ENCODE assay signal across 11 mouse cellular contexts in genomic region chr15:78548336-78548665, GRCm38 (mm10). TPM values are rescaled to one million over a fixed set of nuclear protein-coding genes. Genes with fewer than 3 reads are reported as not detected.
DNase-seq lines count a peak whose midpoint lies in the region; ATAC-seq lines count a peak whose summit lies in the region.
"Had no signal": no experiment of that assay in that cellular context is flagged by ENCODE, and none has a peak within 500 bp of the region (broad histone marks: within the 10 kb centered on the region; RNA-seq: fewer than 3 reads in every experiment).

No protein-coding gene starts in this region.

- no peaks in the 10 kb centered on the region for H3K36me3 ChIP-seq in embryonic facial prominence, embryonic 11.5 days (replicated peaks; ENCODE audit: control insufficient read depth, insufficient read depth, low read depth, low read length)
- no peaks in the 10 kb centered on the region for H3K36me3 ChIP-seq in embryonic facial prominence, embryonic 10.5 days (replicated peaks)
- H3K36me3 ChIP-seq in neural tube, embryonic 11.5 days (ENCODE audit: control insufficient read depth, insufficient read depth, low read length): no peaks in the 10 kb centered on the region
- no peaks in the 10 kb centered on the region for H3K36me3 ChIP-seq in neural tube, embryonic 15.5 days
- no peaks in the 10 kb centered on the region for H3K36me3 ChIP-seq in intestine, embryonic 15.5 days
- H3K36me3 ChIP-seq: heart, embryonic 13.5 days had no signal

- no peaks in the 10 kb centered on the region for H3K9me3 ChIP-seq in embryonic facial prominence, embryonic 11.5 days (replicated peaks; ENCODE audit: control insufficient read depth, low read length)
- peaks cover 7% of the 10 kb centered on the region; the same call in 1 of the 2 replicates for H3K9me3 ChIP-seq in embryonic facial prominence, embryonic 10.5 days
- no peaks in the 10 kb centered on the region for H3K9me3 ChIP-seq in neural tube, embryonic 11.5 days (ENCODE audit: control insufficient read depth, low read length)
- H3K9me3 ChIP-seq in neural tube, embryonic 15.5 days (replicated peaks): no peaks in the 10 kb centered on the region
- no peaks in the 10 kb centered on the region for H3K9me3 ChIP-seq in intestine, embryonic 15.5 days

- no peak for DNase-seq in embryonic facial prominence, embryonic 11.5 days (ENCODE audit: low spot score)
- no peak for DNase-seq in embryonic facial prominence, embryonic 10.5 days (ENCODE audit: low spot score)
- DNase-seq in neural tube, embryonic 11.5 days (ENCODE audit: low spot score): peak; percentile 31
- DNase-seq in retina, postnatal 1 day: peak; percentile 39
- no peak for DNase-seq in cerebellum, postnatal 36 days

- ATAC-seq in embryonic facial prominence, embryonic 11.5 days (replicated peaks; ENCODE audit: insufficient number of reproducible peaks, low FRiP score, low TSS enrichment, low read depth): peak; percentile 68; the same call in 1 of the 2 replicates
- no peak for ATAC-seq in neural tube, embryonic 11.5 days (ENCODE audit: insufficient read depth, low FRiP score, low TSS enrichment)
- ATAC-seq in neural tube, embryonic 15.5 days (ENCODE audit: low FRiP score): no peak
- peak; percentile 64 for ATAC-seq in intestine, embryonic 15.5 days
- ATAC-seq in erythroblast, adult 5-6 weeks (replicated peaks; ENCODE audit: low FRiP score, poor library complexity, severe bottlenecking): no peak

- no peaks in the 10 kb centered on the region; the same call in 1 of the 2 replicates for H3K27me3 ChIP-seq in embryonic facial prominence, embryonic 11.5 days (ENCODE audit: control insufficient read depth, insufficient read depth, low read length)
- H3K27me3 ChIP-seq in embryonic facial prominence, embryonic 10.5 days (replicated peaks; ENCODE audit: low read depth, poor library complexity, severe bottlenecking): peaks cover 27% of the 10 kb centered on the region
- H3K27me3 ChIP-seq in neural tube, embryonic 11.5 days (ENCODE audit: control insufficient read depth, insufficient read depth, low read length): no peaks in the 10 kb centered on the region
- H3K27me3 ChIP-seq in neural tube, embryonic 15.5 days (replicated peaks): no peaks in the 10 kb centered on the region
- peaks cover 3% of the 10 kb centered on the region; the same call in 1 of the 2 replicates for H3K27me3 ChIP-seq in intestine, embryonic 15.5 days (replicated peaks)

- WGBS in embryonic facial prominence, embryonic 11.5 days: 24% methylated on average over 3 of the region's 3 CpGs
- WGBS in embryonic facial prominence, embryonic 10.5 days: 34% methylated on average over 3 of the region's 3 CpGs
- WGBS in neural tube, embryonic 11.5 days: 25% methylated on average over 3 of the region's 3 CpGs
- WGBS in neural tube, embryonic 15.5 days: 13% methylated on average over 3 of the region's 3 CpGs
- 38% methylated on average over 3 of the region's 3 CpGs for WGBS in intestine, embryonic 15.5 days

- H3K27ac ChIP-seq in embryonic facial prominence, embryonic 11.5 days (replicated peaks; ENCODE audit: low read depth, low read length): no peak overlapping the region
- H3K27ac ChIP-seq in embryonic facial prominence, embryonic 10.5 days (replicated peaks): no peak overlapping the region
- peak overlapping the region; percentile 39; the same call in 1 of the 2 replicates for H3K27ac ChIP-seq in neural tube, embryonic 11.5 days (ENCODE audit: low read depth, low read length)
- H3K27ac ChIP-seq in neural tube, embryonic 15.5 days (replicated peaks): no peak overlapping the region
- no peak overlapping the region for H3K27ac ChIP-seq in intestine, embryonic 15.5 days
- H3K27ac ChIP-seq: heart, embryonic 13.5 days had no signal

- no peak overlapping the region for H3K9ac ChIP-seq in embryonic facial prominence, embryonic 11.5 days (replicated peaks; ENCODE audit: low read length)
- no peak overlapping the region for H3K9ac ChIP-seq in neural tube, embryonic 11.5 days (ENCODE audit: low read length)
- H3K9ac ChIP-seq in neural tube, embryonic 15.5 days (replicated peaks): no peak overlapping the region
- H3K9ac ChIP-seq in intestine, embryonic 15.5 days: no peak overlapping the region

- no peak overlapping the region for H3K4me3 ChIP-seq in embryonic facial prominence, embryonic 11.5 days (ENCODE audit: low read depth, low read length)
- no peak overlapping the region for H3K4me3 ChIP-seq in embryonic facial prominence, embryonic 10.5 days
- no peak overlapping the region for H3K4me3 ChIP-seq in neural tube, embryonic 11.5 days (ENCODE audit: low read depth, low read length)
- no peak overlapping the region for H3K4me3 ChIP-seq in neural tube, embryonic 15.5 days (replicated peaks)
- H3K4me3 ChIP-seq in intestine, embryonic 15.5 days (replicated peaks): no peak overlapping the region
- H3K4me3 ChIP-seq: heart, embryonic 13.5 days had no signal

- H3K4me2 ChIP-seq in embryonic facial prominence, embryonic 11.5 days (ENCODE audit: low read depth, low read length): no peak overlapping the region
- H3K4me2 ChIP-seq in neural tube, embryonic 11.5 days (ENCODE audit: low read depth): no peak overlapping the region
- no peak overlapping the region for H3K4me2 ChIP-seq in neural tube, embryonic 15.5 days
- no peak overlapping the region for H3K4me2 ChIP-seq in intestine, embryonic 15.5 days (replicated peaks)
- H3K4me2 ChIP-seq: heart, embryonic 13.5 days had no signal

- no peaks in the 10 kb centered on the region for H3K4me1 ChIP-seq in embryonic facial prominence, embryonic 11.5 days (ENCODE audit: control insufficient read depth, insufficient read depth, low read length)
- peaks cover 31% of the 10 kb centered on the region for H3K4me1 ChIP-seq in embryonic facial prominence, embryonic 10.5 days
- peaks cover 6% of the 10 kb centered on the region; the same call in 1 of the 2 replicates for H3K4me1 ChIP-seq in neural tube, embryonic 11.5 days (ENCODE audit: control insufficient read depth, insufficient read depth, low read length)
- peaks cover 15% of the 10 kb centered on the region for H3K4me1 ChIP-seq in neural tube, embryonic 15.5 days
- H3K4me1 ChIP-seq in intestine, embryonic 15.5 days (replicated peaks): 0 out of 2 replicates have a peak, but pooled peaks cover 7% of the 10 kb centered on the region

RNA-seq across cellular contexts. Expression of gene Sstr3, which starts 3.8 kb away (rescaled TPM):
- not detected in 2 replicates for polyA plus RNA-seq in embryonic facial prominence, embryonic 11.5 days (2014; fragmentation: Nextera tagmentation; extraction: Ambion mirVana)
- not detected in 2 replicates for polyA plus RNA-seq in embryonic facial prominence, embryonic 10.5 days (2016; fragmentation: Nextera tagmentation; extraction: Ambion mirVana)
- 0.38 TPM in 1 of 2 replicates, not detected in the other for polyA plus RNA-seq in neural tube, embryonic 11.5 days (2014; fragmentation: Nextera tagmentation; extraction: Ambion mirVana)
- 0.50 and 0.57 TPM in 2 replicates for polyA plus RNA-seq in neural tube, embryonic 15.5 days (2015; fragmentation: Nextera tagmentation; extraction: Ambion mirVana)
- 0.23 and 0.24 TPM in 2 replicates for polyA plus RNA-seq in intestine, embryonic 15.5 days (2015; fragmentation: Nextera tagmentation; extraction: Ambion mirVana)
- total RNA-seq in erythroblast, adult 5-6 weeks (2015; ENCODE audit: low replicate concordance): not detected in 2 replicates
- total RNA-seq in erythroblast, adult 5-6 weeks (2017; ENCODE audit: low replicate concordance): not detected in 2 replicates
- total RNA-seq: neutrophil, adult 5-6 weeks had no signal
- polyA plus RNA-seq: heart, embryonic 13.5 days; liver, adult 2 months had no signal

RNA-seq across cellular contexts. Expression of gene C1qtnf6, which starts 17.1 kb away (rescaled TPM):
- 15.2 and 18.8 TPM in 2 replicates for polyA plus RNA-seq in embryonic facial prominence, embryonic 11.5 days (2014; fragmentation: Nextera tagmentation; extraction: Ambion mirVana)
- polyA plus RNA-seq in embryonic facial prominence, embryonic 10.5 days (2016; fragmentation: Nextera tagmentation; extraction: Ambion mirVana): 9.6 and 10.4 TPM in 2 replicates
- 11.8 and 12.8 TPM in 2 replicates for polyA plus RNA-seq in neural tube, embryonic 11.5 days (2014; fragmentation: Nextera tagmentation; extraction: Ambion mirVana)
- 7.7 and 12.9 TPM in 2 replicates for polyA plus RNA-seq in neural tube, embryonic 15.5 days (2015; fragmentation: Nextera tagmentation; extraction: Ambion mirVana)
- polyA plus RNA-seq in intestine, embryonic 15.5 days (2015; fragmentation: Nextera tagmentation; extraction: Ambion mirVana): 22.0 and 22.3 TPM in 2 replicates
- not detected in 2 replicates for total RNA-seq in erythroblast, adult 5-6 weeks (2015; ENCODE audit: low replicate concordance)
- 0.28 and 0.43 TPM in 2 replicates for total RNA-seq in erythroblast, adult 5-6 weeks (2017; ENCODE audit: low replicate concordance)

RNA-seq across cellular contexts. Expression of gene Rac2, which starts 24.3 kb away (rescaled TPM):
- polyA plus RNA-seq in embryonic facial prominence, embryonic 11.5 days (2014; fragmentation: Nextera tagmentation; extraction: Ambion mirVana): 4.5 and 9.2 TPM in 2 replicates
- polyA plus RNA-seq in embryonic facial prominence, embryonic 10.5 days (2016; fragmentation: Nextera tagmentation; extraction: Ambion mirVana): 5.0 and 7.7 TPM in 2 replicates
- 8.0 and 8.5 TPM in 2 replicates for polyA plus RNA-seq in neural tube, embryonic 11.5 days (2014; fragmentation: Nextera tagmentation; extraction: Ambion mirVana)
- polyA plus RNA-seq in neural tube, embryonic 15.5 days (2015; fragmentation: Nextera tagmentation; extraction: Ambion mirVana): 6.7 and 77.0 TPM in 2 replicates
- polyA plus RNA-seq in intestine, embryonic 15.5 days (2015; fragmentation: Nextera tagmentation; extraction: Ambion mirVana): 15.7 and 21.4 TPM in 2 replicates
- total RNA-seq in erythroblast, adult 5-6 weeks (2015; ENCODE audit: low replicate concordance): 142 and 153 TPM in 2 replicates
- total RNA-seq in erythroblast, adult 5-6 weeks (2017; ENCODE audit: low replicate concordance): 34.3 and 78.9 TPM in 2 replicates

RNA-seq across cellular contexts. Expression of gene Cyth4, which starts 48.5 kb away (rescaled TPM):
- 2.1 and 4.2 TPM in 2 replicates for polyA plus RNA-seq in embryonic facial prominence, embryonic 11.5 days (2014; fragmentation: Nextera tagmentation; extraction: Ambion mirVana)
- polyA plus RNA-seq in embryonic facial prominence, embryonic 10.5 days (2016; fragmentation: Nextera tagmentation; extraction: Ambion mirVana): 3.8 and 5.8 TPM in 2 replicates
- 1.6 and 2.4 TPM in 2 replicates for polyA plus RNA-seq in neural tube, embryonic 11.5 days (2014; fragmentation: Nextera tagmentation; extraction: Ambion mirVana)
- polyA plus RNA-seq in neural tube, embryonic 15.5 days (2015; fragmentation: Nextera tagmentation; extraction: Ambion mirVana): 7.3 and 13.2 TPM in 2 replicates
- polyA plus RNA-seq in intestine, embryonic 15.5 days (2015; fragmentation: Nextera tagmentation; extraction: Ambion mirVana): 8.0 and 8.2 TPM in 2 replicates
- total RNA-seq in erythroblast, adult 5-6 weeks (2015; ENCODE audit: low replicate concordance): 17.1 and 19.4 TPM in 2 replicates
- total RNA-seq in erythroblast, adult 5-6 weeks (2017; ENCODE audit: low replicate concordance): 18.1 and 20.1 TPM in 2 replicates

RNA-seq across cellular contexts. Expression of gene Il2rb, which starts 53.2 kb away (rescaled TPM):
- 0.17 TPM in 1 of 2 replicates, not detected in the other for polyA plus RNA-seq in embryonic facial prominence, embryonic 11.5 days (2014; fragmentation: Nextera tagmentation; extraction: Ambion mirVana)
- polyA plus RNA-seq in embryonic facial prominence, embryonic 10.5 days (2016; fragmentation: Nextera tagmentation; extraction: Ambion mirVana): 0.09 TPM in 1 of 2 replicates, not detected in the other
- polyA plus RNA-seq in neural tube, embryonic 11.5 days (2014; fragmentation: Nextera tagmentation; extraction: Ambion mirVana): not detected in 2 replicates
- polyA plus RNA-seq in neural tube, embryonic 15.5 days (2015; fragmentation: Nextera tagmentation; extraction: Ambion mirVana): 0.12 and 2.8 TPM in 2 replicates
- 1.2 and 1.4 TPM in 2 replicates for polyA plus RNA-seq in intestine, embryonic 15.5 days (2015; fragmentation: Nextera tagmentation; extraction: Ambion mirVana)
- 0.42 and 9.0 TPM in 2 replicates for total RNA-seq in erythroblast, adult 5-6 weeks (2015; ENCODE audit: low replicate concordance)
- total RNA-seq in erythroblast, adult 5-6 weeks (2017; ENCODE audit: low replicate concordance): 0.28 and 1.0 TPM in 2 replicates

Comparison
In these comparisons a context has a peak if more than half of its experiments do, and no peak if none do; other contexts are left out.
1. ATAC-seq: peak in embryonic facial prominence, embryonic 11.5 days (single experiment) and intestine, embryonic 15.5 days (single experiment); none in neural tube, embryonic 11.5 days (single experiment), neural tube, embryonic 15.5 days (single experiment) and erythroblast, adult 5-6 weeks (single experiment).
2. DNase-seq: peak in neural tube, embryonic 11.5 days (single experiment) and retina, postnatal 1 day (single experiment); none in embryonic facial prominence, embryonic 11.5 days (single experiment), embryonic facial prominence, embryonic 10.5 days (single experiment) and cerebellum, postnatal 36 days (0 of 2).